Mouse (Mus musculus) lung, postnatal 10 days (tissue): ENCODE data around the gene Cers2.

Experiments
- DNase-seq: peaks from one replicate; pipeline ENCODE4 v3.0.0; 2021

The Cers2 gene

DNA sequence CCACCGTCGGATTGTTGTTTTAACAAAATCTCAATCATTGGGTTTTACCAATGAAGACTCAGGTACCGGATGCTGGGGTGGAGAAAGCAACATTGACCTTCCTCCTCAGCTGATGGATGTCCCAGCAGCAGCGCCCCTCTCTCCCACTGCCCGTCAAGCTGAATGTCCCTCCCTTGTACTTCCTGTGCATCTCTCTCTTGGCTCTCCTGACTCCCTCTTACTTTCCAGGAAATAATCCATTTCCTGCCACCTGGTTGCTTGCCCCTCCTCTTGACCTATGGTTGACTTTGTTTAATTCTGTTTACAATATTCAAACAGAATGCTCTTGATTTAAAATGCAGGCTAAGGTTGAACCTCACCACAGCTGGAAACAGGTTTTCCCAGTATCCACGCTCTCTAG, 24.4 kb upstream of the Cers2 start:
- no peak for DNase-seq

DNA sequence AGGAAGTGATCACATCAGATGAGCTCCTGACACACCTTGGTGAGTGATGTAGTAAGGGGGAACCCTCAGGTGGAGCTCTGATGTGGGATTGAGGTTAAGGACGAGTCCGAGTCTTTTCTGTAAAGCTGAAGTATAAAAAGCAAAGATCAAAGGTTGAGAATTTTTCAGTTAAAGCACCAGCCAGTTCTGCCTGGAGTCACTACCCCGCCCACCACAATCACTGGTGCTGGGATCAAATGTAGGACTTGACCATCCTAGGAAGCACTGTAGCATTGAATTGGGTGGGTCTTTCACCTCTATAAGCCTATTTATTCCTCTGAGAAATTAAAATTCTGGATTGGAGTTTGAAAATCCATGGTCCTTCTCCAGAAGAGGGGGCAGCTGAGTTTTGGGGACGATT, 23.6 kb upstream of the Cers2 start:
- no peak for DNase-seq

DNA sequence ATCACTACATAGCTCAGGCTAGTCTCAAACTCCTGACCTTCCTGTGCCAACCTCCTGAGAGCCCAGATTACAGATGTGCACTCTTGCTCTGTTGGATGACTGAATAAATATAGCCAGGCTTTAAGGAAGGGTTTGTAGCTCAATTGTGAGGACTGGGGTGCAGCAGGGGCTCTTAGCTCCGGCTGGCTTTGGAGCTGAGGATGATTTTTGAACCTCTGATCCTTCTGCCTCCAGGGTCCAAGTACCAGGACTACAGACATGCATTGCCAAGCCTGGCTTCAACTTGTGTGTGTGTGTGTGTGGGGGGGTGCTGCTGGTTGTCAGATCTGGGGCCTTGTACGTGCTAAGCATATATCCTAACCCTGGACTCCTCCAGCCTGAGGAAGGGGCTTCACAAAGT, 21.7 kb upstream of the Cers2 start:
- no peak for DNase-seq

DNA sequence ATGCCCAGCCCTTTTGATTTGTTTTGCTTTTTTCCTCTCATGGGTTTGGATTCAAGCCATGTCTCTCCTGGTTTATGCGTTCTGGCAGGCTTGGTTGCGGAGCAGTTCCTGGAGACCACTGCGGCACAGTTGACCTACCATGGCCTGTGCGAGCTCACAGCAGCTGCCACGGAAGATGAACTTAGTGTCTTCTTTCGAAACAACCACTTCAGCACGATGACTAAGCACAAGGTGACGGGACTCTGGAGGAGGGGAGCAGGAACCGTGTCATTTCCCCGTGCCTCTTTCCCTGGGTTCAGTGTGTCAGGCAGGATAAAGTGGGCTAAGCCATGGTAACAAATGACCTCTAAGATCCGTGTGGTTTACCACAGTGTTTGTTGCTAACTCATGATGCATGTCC, 21.1 kb upstream of the Cers2 start:
- DNase-seq = no peak

DNA sequence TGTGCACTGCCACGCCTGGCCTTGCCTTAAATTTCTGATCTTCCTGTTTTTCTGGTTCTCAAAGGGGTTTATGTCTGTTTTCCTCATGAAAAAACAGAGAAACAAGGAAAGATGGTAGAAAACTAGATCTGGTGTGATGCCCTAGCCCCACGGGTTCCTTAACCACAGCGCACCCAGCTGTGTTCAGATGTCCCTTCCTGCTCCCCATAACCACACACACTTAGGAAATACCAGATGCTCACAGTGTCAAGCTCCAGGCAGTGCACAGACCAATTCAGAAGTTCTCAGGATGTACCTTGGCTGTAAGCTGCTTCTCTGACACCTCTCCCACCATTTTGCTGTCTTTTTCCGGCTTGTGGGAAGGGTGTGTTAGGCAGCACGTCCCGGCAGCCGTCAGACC, 20.3 kb upstream of the Cers2 start:
- no peak for DNase-seq

DNA sequence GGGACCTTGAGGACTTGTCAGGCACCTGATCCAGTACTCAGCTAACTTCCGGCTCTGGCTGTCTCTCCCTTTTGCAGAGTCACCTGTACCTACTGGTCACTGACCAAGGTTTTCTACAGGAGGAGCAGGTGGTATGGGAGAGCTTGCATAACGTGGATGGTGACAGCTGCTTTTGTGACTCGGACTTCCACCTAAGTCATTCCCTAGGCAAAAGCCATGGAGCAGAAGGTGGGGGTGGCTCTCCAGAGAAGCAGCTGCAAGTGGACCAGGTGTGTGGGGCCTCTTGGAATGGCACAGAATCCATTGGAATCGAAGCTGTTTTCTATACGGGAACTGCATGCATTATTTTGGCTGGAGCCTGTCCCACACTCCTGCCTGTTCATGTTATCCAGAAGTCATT, 19.9 kb upstream of the Cers2 start:
- no peak for DNase-seq

GRCm38 (mm10) chr3:95295321-95296102, 19.1 kb upstream of the Cers2 start:
- DNase-seq = no peak

DNA sequence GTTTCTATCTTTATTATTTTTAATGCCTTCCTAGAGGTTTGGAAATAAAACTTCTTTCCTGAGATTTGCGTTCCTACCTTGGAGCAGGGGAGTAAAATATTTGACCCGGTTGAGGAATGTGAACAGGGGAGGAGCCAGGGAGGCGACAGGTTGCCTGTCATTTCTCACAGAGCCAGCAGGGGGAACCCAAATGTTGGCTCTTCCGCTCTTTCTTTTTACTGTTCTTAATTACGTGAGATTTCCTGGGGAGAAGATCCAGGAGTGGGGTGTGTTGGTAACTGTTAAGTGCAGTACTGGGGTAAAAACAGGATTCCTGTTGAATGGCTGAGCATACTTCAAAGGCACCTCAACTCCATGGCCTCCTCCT, 18.5 kb upstream of the Cers2 start:
- DNase-seq = peak; percentile 73

DNA sequence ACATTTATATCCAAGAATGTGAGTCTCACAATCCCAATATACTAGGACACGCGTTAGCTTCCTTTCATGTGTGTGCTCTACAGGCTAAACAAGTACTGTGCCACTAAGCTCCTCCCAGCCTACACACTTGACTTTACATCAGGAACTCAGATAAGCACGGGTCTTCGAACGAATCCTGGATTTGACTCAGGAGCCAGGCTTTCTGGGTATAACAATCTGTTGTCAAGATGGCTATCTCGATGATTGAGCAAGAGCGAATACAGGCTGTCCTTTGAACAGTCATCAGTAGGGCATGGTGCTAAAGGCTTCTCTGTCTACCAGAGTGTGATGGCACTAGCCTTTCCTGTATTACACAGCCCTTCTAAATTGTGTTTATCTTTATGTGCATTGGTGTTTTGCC, 16.6 kb upstream of the Cers2 start:
- DNase-seq = no peak

DNA sequence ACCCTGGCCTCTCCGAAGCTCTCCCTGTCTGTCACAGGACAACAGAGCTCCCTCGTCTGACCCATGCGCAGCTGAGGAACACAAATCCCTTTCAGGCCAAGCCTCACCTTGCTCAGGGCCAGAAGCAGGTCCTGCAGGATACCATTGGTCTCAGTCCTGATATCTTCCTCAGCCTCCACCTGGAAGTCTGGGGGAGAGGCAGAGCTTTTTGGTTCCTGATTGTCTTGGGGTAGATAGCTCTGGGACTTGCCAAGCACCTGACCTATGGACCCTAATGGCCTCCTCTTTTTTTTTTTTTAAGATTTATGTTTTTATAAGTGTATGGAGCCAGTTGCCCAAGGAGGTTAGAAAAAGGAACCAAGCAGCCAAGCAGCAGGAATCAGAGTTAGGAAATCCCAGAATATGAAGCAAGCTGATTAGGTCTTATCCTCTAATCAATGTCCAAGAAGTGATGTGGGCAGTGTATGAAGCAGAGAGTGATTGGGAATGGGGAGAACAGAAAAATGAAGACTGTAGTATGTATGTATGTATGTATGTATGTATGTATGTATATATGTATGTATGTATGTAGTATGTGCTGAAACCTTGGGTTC, 13.3 kb upstream of the Cers2 start:
- no peak for DNase-seq

DNA sequence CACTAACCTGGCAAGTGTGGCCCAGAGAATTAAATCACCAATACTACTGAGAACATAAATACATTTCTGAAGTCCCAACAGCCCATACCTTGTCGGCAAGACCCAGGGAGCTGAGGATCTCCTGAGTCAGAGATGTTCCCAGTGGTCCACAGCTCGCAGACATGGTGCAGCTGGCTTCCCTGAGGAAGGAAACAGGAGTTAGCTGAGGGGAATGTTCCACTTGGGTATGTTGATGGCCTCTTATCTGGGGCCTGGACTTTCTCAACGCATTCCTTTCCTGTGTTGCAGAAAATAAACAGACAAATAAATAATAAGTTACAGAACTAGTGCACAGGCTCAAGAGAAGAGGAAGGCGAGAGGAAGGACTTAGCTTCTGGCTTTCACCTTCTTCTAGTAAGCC, 8.3 kb upstream of the Cers2 start:
- no peak for DNase-seq

GRCm38 (mm10) chr3:95307100-95307499, 7.5 kb upstream of the Cers2 start, which contains the start of gene Anxa9:
TSS of gene Anxa9 (minus strand) at chr3:95307176.
- no peak for DNase-seq

DNA sequence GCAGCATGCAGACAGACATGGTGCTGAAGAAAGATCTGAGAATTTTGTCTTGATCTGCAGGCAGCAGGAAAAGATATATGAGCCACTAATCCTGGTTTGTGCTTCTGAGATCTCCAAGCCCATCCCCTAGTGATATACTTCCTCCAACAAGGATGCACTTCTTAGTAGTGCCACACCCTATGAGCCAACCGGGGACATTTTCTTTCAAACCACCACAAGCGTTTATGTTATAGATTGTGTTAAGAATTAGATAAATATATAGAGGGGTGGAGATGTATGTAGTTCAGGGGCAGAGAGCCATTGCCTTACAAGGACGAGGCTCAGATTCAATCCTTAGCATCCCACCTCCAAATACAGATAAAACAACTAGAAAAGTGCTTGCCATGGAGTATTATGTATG, 4.1 kb upstream of the Cers2 start:
- no peak for DNase-seq

- peak; percentile 84 for DNase-seq
Measured at GRCm38 (mm10) chr3:95310968-95311882, 3.4 kb upstream of the Cers2 start.

DNA sequence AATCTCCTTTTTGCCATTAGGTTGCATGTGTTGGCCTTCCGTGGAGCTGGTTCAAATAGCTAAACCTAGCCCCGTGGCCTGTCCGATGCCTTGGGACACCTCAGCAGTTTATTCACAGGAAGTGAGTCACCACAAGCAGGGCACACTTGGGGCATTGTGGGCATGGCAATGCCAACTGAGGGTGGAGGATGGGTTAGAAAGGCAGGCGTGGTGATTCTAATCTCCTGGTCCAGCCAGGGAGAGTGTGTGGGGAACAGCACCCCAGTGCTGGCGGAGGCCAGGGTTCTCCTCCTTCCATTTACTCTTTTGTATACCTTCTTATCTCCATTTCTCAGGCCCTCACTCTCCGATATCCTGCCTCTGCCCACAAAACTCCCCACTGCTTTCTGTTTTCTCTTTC, 2.0 kb upstream of the Cers2 start:
- DNase-seq = no peak

DNA sequence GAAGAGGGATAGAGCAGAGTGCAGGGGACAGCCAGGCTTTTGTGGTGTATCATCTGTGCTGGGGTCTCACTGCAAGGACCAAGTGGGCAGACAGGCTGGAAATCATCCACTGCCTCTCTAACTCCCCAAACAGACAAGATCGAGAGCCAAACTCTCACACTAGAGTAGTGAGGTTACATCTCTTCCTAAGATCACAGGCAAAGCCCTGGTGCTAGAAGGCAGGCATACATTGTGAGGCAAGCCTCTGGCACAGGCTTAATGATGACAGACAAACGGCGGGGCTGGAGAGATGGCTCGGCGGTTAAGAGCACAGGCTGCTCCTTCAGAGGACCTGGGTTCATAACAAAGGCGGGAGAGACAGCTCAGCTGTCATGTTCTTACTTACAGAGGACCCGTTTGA, 1.1 kb upstream of the Cers2 start:
- DNase-seq = no peak

DNA sequence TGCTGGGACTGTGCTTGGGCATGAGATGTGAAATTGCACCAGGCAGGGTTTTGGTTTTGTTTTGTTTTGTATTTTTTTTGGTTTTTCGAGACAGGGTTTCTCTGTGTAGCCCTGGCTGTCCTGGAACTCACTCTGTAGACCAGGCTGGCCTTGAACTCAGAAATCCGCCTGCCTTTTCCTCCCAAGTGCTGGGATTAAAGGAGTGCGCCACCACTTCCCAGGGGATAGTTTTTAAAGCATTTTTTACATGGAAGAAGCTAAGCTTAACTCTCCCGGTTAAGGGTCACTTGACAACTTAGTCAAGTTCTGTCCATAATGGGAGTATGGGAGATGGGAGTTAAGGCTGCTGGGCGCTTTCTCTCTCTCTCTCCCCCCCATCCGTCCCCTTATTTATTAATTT, 516 bp upstream of the Cers2 start:
- no peak for DNase-seq

DNA sequence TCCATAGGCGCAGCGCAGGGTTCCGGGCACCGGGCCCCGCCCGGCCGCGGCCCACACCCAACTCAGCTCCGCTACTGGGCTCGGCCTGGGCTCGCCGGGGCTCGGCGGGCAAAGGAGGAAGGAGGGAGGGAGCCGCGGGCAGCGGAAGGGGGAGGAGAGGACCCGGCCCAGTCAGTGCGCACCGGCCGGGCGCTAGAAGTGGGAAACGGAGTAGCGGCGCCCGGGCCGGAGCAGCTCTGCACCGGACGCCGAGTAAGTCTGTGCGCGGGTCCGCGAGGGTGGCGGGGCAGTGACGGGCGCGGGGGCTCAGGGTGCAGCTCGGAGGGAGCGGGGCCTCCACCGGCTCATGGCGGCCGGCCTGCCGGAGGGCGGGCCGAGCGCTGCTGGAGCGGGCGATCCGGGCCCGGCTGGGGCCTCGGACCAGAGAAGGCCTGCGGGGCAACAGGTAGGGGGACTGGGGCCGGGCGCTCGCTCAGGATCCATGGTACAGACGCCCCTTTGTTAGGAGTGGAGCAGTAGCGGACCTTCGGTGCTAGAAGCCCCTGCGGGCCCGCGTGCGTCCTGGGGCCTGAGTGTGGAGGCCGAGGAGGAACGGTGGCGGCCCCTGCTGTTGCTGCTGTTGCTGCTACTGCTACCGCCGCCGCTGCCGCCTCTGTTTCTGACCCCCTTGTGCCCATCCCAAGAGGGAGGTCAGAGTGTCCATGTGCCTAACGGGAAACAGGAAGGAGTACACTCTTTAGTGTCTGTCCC, 678 bp downstream of the Cers2 start:
- peak; percentile 96 for DNase-seq

DNA sequence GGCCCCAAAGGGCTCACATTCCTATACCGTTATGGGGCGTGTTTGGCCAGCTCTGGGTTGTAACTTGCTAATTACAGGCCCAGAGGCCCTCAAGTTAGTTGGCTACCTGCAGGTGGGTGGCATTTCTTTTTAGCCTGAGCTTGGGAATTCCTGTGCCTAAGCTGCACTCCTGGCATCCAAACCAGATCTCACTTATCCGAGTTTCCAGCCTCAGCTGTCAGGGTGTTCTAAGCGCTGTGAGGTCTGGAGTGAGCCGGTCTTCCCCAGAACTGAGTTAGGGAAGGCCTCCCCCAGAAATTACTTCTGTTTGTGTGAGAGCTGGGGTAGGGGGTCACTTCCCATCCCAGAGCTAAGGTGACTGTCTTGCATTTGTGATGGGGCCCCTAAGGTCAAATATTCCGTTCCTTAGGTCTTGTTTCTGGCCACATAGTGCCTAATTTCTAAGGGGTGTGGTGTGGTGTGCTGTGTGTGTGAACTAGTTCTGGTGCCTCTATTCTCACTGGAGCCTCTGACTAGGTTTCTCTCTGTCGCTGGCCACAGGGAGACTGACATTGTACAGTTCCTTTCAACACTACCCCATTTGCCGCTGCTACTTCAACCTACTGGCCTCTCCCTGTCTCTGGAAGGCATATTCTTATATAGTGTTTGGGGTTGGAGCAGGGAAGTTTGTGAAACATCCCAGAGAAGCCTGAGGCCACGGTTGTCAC, 1.4 kb downstream of the Cers2 start:
- no peak for DNase-seq

GRCm38 (mm10) chr3:95317414-95318080, 3.0 kb downstream of the Cers2 start:
- peak; percentile 83 for DNase-seq

DNA sequence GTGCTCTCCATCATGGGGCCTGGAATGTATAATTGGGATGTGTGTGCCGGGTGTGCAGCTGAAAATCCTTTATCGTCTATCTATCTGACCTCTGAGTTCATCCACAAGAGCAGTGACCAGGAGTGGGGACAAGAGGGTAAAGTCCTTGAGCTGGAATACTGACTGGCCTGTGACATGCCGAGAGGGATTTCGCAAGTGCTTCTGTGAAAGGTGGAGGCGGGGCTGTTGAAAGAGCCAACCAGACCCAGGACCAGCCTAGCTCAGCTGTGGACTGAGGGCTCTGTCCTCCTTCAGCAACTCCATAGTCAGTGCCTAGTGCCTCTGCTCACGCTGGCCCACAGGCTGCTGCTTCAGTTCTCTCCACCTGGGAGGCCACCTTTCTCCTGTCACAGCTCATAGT, 4.0 kb downstream of the Cers2 start:
- DNase-seq = peak; percentile 81

- DNase-seq = no peak
Measured at GRCm38 (mm10) chr3:95319110-95319509, 4.5 kb downstream of the Cers2 start.
